Mouse (Mus musculus): Measurements from ENCODE around the gene Plxnb2.

DNA sequence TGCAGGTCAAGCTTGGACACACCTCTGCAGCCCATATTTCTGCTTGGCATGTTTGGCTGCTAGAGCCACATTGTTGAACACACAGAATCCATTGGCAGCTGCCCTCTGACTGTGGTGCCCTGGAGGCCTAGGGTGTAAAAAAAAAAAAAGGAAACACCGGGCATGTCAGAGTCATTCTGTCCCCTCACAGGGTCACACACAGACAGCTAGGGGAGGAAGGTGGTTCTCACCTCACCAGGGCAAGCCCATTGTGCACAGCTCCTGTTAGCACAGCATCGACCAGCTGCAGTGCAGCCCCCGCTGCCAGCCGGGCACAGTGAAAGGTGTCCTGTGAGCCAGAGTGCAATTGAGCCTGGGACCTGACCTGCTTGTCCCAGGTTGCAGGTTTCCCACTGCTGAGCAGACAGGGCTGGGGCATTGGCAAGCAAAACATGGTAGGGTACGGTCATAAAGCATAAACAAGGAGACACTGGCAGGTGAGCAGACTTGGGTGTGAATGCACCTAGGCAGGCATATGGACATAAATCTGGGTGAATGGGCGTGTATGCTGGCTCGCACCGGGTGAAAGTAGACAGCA lies 53.1 kb downstream of the Plxnb2 start:
- TF ChIP-seq GATA1 (IDR thresholded peaks at IDR 0.05; ENCODE audit: low read length): no peak
- no peak for TF ChIP-seq TAL1 (IDR thresholded peaks at IDR 0.05; ENCODE audit: low read length)

Data from erythroblast, embryonic 14.5 days (primary cell).